Mouse (Mus musculus) duodenum, adult 2 months (tissue): Measurements from ENCODE around the gene Pon3. TPM values are rescaled to one million over a fixed set of nuclear protein-coding genes. Genes with fewer than 3 reads are reported as not detected.

Source experiments
- polyA plus RNA-seq: library from polyadenylated mRNA; depleted of rRNA; stranded (reverse); fragments of >200 nt; gene quantifications from 2 replicates; pipeline ENCODE4 v1.2.3, GENCODE M21; 2012; ENCODE audit warnings: low replicate concordance; rRNA removed

Pon3 gene
- 3.8 and 5.6 TPM in 2 replicates for polyA plus RNA-seq

DNA sequence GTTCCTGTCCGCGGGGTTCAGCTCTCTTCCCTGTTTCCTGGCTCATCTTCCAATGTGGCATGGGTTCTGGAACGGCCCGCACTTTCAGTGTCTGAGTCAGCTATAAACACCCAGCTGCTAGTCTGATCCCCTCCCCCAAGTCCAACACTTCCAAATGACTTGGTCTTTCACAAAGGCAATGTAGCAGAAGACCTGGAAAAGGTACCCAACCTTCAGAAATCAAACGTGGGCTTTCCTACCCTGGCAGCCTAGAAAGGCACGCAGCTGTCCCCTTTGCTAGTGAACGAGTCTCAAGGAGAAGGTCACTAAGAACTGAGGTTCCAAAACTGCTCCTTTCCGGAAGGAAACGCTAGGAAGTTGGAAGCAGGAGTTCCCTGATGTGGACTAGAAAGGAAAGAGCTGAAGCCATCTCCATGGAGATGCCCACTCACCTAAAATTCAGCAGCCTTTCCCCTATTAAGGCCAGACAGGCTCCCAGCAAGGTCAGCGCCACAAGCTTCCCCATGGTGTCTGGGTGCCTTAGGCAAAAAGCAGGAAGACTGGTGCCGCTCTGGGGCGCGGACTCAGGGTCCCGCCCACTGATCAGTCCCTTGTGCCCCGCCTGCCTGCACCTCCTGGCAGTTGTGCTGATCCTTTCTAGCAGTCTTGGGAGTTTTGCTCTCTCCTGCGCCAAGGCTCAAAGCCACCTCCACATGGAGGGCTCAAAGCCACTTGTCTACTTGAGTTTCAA is at the start of gene Pon3:
Pon3 (minus strand) TSS at position 565 of the 730 bp plus-strand sequence.

DNA sequence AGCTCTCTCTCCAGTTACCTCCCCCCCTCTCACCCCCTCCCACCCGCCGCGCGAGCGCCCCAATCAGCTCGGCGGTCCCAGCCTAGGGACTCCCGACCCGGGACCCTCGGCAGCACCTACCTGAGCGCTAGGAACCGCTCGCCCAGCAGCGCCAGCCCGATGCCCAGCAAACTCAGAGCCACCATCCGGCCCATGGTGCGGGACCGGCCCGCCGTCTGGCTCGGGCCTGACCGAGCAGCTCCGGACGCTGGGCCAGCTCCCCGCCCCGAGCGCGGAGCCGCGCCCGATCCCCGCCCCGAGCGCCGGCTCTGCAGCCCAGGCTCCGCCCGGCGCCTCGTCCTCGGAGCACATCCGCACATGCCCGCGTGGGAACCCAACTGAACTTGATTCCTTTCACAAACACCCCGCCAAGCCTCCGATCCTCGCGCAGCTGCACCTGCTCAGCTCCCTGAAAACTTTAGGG is 42.0 kb upstream of the Pon3 start, which contains the start of gene Pon2:
Pon2 (minus strand) TSS at position 364 of the 463 bp plus-strand sequence.

DNA sequence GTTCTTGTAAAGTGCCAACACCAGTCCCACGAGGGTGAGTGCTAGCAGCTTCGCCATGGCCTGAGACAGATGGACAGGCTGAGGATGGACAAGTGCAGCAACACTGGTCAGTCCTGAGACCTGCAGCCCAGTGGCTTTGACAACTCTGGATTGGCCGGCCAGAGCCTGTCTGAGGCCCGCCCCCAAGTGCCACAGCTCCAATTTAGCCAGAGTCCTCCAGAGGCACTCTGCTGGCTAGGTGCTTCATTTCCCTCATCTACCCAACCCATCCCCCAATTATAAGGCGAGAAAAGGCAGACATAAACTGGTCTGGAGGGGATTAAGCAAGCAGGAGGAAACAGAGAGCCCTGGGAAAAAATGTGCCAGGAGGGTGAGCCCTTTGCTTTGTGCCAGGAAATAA is 62.4 kb downstream of the Pon3 start, which contains the start of gene Pon1:
Pon1 (minus strand) TSS at position 254 of the 400 bp plus-strand sequence.

Other genes starting within 250 kb of the Pon3 start
- not detected in 2 replicates for gene Pon1, start 62.3 kb downstream of the Pon3 start, polyA plus RNA-seq
- gene Pon2, start 42.2 kb upstream of the Pon3 start, polyA plus RNA-seq: 18.2 and 22.5 TPM in 2 replicates
- 0.02 and 0.44 TPM in 2 replicates for gene Asb4, start 127.1 kb upstream of the Pon3 start, polyA plus RNA-seq
- gene Pdk4, start 240.0 kb upstream of the Pon3 start, polyA plus RNA-seq: 14.1 and 20.0 TPM in 2 replicates